Mouse (Mus musculus): ENCODE results near the gene Olfr441. TPM values are rescaled to one million over a fixed set of nuclear protein-coding genes. Genes with fewer than 3 reads are reported as not detected.
"Not testable (repeated sequence)": the region's sequence is repeated elsewhere in the genome, so short reads cannot be mapped to it uniquely, and the experiment has no call there.

Olfr441 gene
- total RNA-seq (2014; rRNA removed): not detected in 2 replicates
- not detected in 2 replicates for polyA plus RNA-seq (2015; fragmentation: Nextera tagmentation; extraction: Ambion mirVana)

GRCm38 (mm10) chr6:43106069-43106468, at the start of gene Olfr441:
Olfr441 (plus strand) TSS chr6:43106369.
- 92% methylated on average over 1 of the region's 1 CpGs for WGBS

GRCm38 (mm10) chr6:43078750-43079149, 27.4 kb upstream of the Olfr441 start:
- TF ChIP-seq CTCF (IDR thresholded peaks at IDR 0.05; ENCODE audit: low read depth): peak; percentile 64
- H3K27ac ChIP-seq: no peak overlapping the region
- H3K27me3 ChIP-seq (ENCODE audit: insufficient read depth, low read length): no peaks in the 10 kb centered on the region
- H3K9ac ChIP-seq (replicated peaks; ENCODE audit: low read length): no peak overlapping the region
- no peak overlapping the region for H3K4me3 ChIP-seq (ENCODE audit: low read length)
- 16% methylated on average over 2 of the region's 2 CpGs for WGBS
- no peak overlapping the region for H3K4me2 ChIP-seq (ENCODE audit: low read depth, low read length)
- ATAC-seq (no peak), DNase-seq (ENCODE audit: low spot score) (peak; percentile 75)
- no peaks in the 10 kb centered on the region for H3K36me3 ChIP-seq (ENCODE audit: insufficient read depth, low read length)
- H3K9me3 ChIP-seq (ENCODE audit: low read length): no peaks in the 10 kb centered on the region
- H3K4me1 ChIP-seq (ENCODE audit: insufficient read depth, low read length): no peaks in the 10 kb centered on the region

More at GRCm38 (mm10) chr6:43106069-43106468, at the start of gene Olfr441:
- not testable (repeated sequence) for ATAC-seq; H3K27ac ChIP-seq; H3K9ac ChIP-seq (replicated peaks; ENCODE audit: low read length); H3K4me1 ChIP-seq (ENCODE audit: insufficient read depth, low read length); H3K36me3 ChIP-seq (ENCODE audit: insufficient read depth, low read length); H3K4me3 ChIP-seq (ENCODE audit: low read length); H3K27me3 ChIP-seq (ENCODE audit: insufficient read depth, low read length); H3K4me2 ChIP-seq (ENCODE audit: low read depth, low read length); H3K9me3 ChIP-seq (ENCODE audit: low read length); DNase-seq (ENCODE audit: low spot score)

GRCm38 (mm10) chr6:43081405-43081804, 24.8 kb upstream of the Olfr441 start:
- H3K36me3 ChIP-seq (ENCODE audit: insufficient read depth, low read length): not testable (repeated sequence)

GRCm38 (mm10) chr6:43146267-43146666, 40.1 kb downstream of the Olfr441 start, which contains the start of gene Olfr237-ps1:
Olfr237-ps1 (plus strand) TSS chr6:43146567.
- H3K9ac ChIP-seq (replicated peaks; ENCODE audit: low read length); H3K9me3 ChIP-seq (ENCODE audit: low read length); DNase-seq (ENCODE audit: low spot score); H3K4me1 ChIP-seq (ENCODE audit: insufficient read depth, low read length); H3K27me3 ChIP-seq (ENCODE audit: insufficient read depth, low read length); H3K4me3 ChIP-seq (ENCODE audit: low read length); H3K4me2 ChIP-seq (ENCODE audit: low read depth, low read length); ATAC-seq; H3K27ac ChIP-seq; H3K36me3 ChIP-seq (ENCODE audit: insufficient read depth, low read length): not testable (repeated sequence)
- 93% methylated on average over 2 of the region's 2 CpGs for WGBS

More at GRCm38 (mm10) chr6:43081405-43081804, 24.8 kb upstream of the Olfr441 start:
- not testable (repeated sequence) for H3K4me1 ChIP-seq (ENCODE audit: insufficient read depth, low read length); H3K4me2 ChIP-seq (ENCODE audit: low read depth, low read length); DNase-seq (ENCODE audit: low spot score); H3K9me3 ChIP-seq (ENCODE audit: low read length); H3K4me3 ChIP-seq (ENCODE audit: low read length); H3K9ac ChIP-seq (replicated peaks; ENCODE audit: low read length); ATAC-seq; H3K27me3 ChIP-seq (ENCODE audit: insufficient read depth, low read length); H3K27ac ChIP-seq

- DNase-seq (ENCODE audit: low spot score): peak; percentile 23
- whole genome bisulfite sequencing: 38% methylated on average over 1 of the region's 1 CpGs
These were observed 53.3 kb downstream of the Olfr441 start for GRCm38 (mm10) chr6:43159502-43159901.

GRCm38 (mm10) chr6:43162982-43163381, 56.8 kb downstream of the Olfr441 start, which contains the start of gene Olfr437:
Olfr437 (plus strand) TSS chr6:43163282.
- Histone ChIP-seq H3K4me1 (ENCODE audit: insufficient read depth, low read length) (no peaks in the 10 kb centered on the region), H3K4me3 (ENCODE audit: low read length) (no peak within 1 kb of the TSS), H3K4me2 (ENCODE audit: low read depth, low read length) (no peak within 1 kb of the TSS), H3K27me3 (ENCODE audit: insufficient read depth, low read length) (no peaks in the 10 kb centered on the region), H3K9me3 (ENCODE audit: low read length) (no peaks in the 10 kb centered on the region), H3K9ac (replicated peaks; ENCODE audit: low read length) (no peak within 1 kb of the TSS), H3K36me3 (ENCODE audit: insufficient read depth, low read length) (no peaks in the 10 kb centered on the region), H3K27ac (no peak within 1 kb of the TSS)
- WGBS: 59% methylated on average over 3 of the region's 3 CpGs
- no peak for ATAC-seq
- TF ChIP-seq CTCF (IDR thresholded peaks at IDR 0.05; ENCODE audit: low read depth): no peak
- no peak for DNase-seq (ENCODE audit: low spot score)

More at GRCm38 (mm10) chr6:43159502-43159901, 53.3 kb downstream of the Olfr441 start:
- H3K9ac ChIP-seq (replicated peaks; ENCODE audit: low read length): no peak overlapping the region
- no peak overlapping the region for H3K4me3 ChIP-seq (ENCODE audit: low read length)
- no peaks in the 10 kb centered on the region for H3K4me1 ChIP-seq (ENCODE audit: insufficient read depth, low read length)
- no peak for TF ChIP-seq CTCF (IDR thresholded peaks at IDR 0.05; ENCODE audit: low read depth)
- no peak overlapping the region for H3K4me2 ChIP-seq (ENCODE audit: low read depth, low read length)
- no peak for ATAC-seq
- no peaks in the 10 kb centered on the region for H3K36me3 ChIP-seq (ENCODE audit: insufficient read depth, low read length)
- H3K27me3 ChIP-seq (ENCODE audit: insufficient read depth, low read length): no peaks in the 10 kb centered on the region
- no peaks in the 10 kb centered on the region for H3K9me3 ChIP-seq (ENCODE audit: low read length)
- H3K27ac ChIP-seq: no peak overlapping the region

GRCm38 (mm10) chr6:43167246-43167645, 61.1 kb downstream of the Olfr441 start:
- H3K4me1 ChIP-seq (ENCODE audit: insufficient read depth, low read length): no peaks in the 10 kb centered on the region
- no peak overlapping the region for H3K9ac ChIP-seq (replicated peaks; ENCODE audit: low read length)
- H3K27me3 ChIP-seq (ENCODE audit: insufficient read depth, low read length): no peaks in the 10 kb centered on the region
- no peaks in the 10 kb centered on the region for H3K36me3 ChIP-seq (ENCODE audit: insufficient read depth, low read length)
- H3K4me2 ChIP-seq (ENCODE audit: low read depth, low read length): no peak overlapping the region
- no peaks in the 10 kb centered on the region for H3K9me3 ChIP-seq (ENCODE audit: low read length)
- DNase-seq (ENCODE audit: low spot score): no peak
- 0 out of 2 replicates have a peak, but pooled peaks have one; percentile 29 for ATAC-seq
- no peak for TF ChIP-seq CTCF (IDR thresholded peaks at IDR 0.05; ENCODE audit: low read depth)
- H3K4me3 ChIP-seq (ENCODE audit: low read length): no peak overlapping the region
- WGBS: 90% methylated on average over 4 of the region's 4 CpGs
- no peak overlapping the region for H3K27ac ChIP-seq

Other genes starting within 250 kb of the Olfr441 start
- gene Olfr448, start 215.9 kb upstream of the Olfr441 start, total RNA-seq (2014; rRNA removed): not detected in 2 replicates
- gene Olfr448, start 215.9 kb upstream of the Olfr441 start, polyA plus RNA-seq (2015; fragmentation: Nextera tagmentation; extraction: Ambion mirVana): not detected in 2 replicates
- gene Olfr447, start 197.5 kb upstream of the Olfr441 start, total RNA-seq (2014; rRNA removed): not detected in 2 replicates
- not detected in 2 replicates for gene Olfr447, start 197.5 kb upstream of the Olfr441 start, polyA plus RNA-seq (2015; fragmentation: Nextera tagmentation; extraction: Ambion mirVana)
- not detected in 2 replicates for gene Olfr446, start 185.0 kb upstream of the Olfr441 start, total RNA-seq (2014; rRNA removed)
- not detected in 2 replicates for gene Olfr446, start 185.0 kb upstream of the Olfr441 start, polyA plus RNA-seq (2015; fragmentation: Nextera tagmentation; extraction: Ambion mirVana)
- gene Olfr444, start 157.3 kb upstream of the Olfr441 start, total RNA-seq (2014; rRNA removed): not detected in 2 replicates
- not detected in 2 replicates for gene Olfr444, start 157.3 kb upstream of the Olfr441 start, polyA plus RNA-seq (2015; fragmentation: Nextera tagmentation; extraction: Ambion mirVana)
- not detected in 2 replicates for gene Olfr237-ps1, start 40.2 kb downstream of the Olfr441 start, total RNA-seq (2014; rRNA removed)
- gene Olfr237-ps1, start 40.2 kb downstream of the Olfr441 start, polyA plus RNA-seq (2015; fragmentation: Nextera tagmentation; extraction: Ambion mirVana): not detected in 2 replicates
- gene Olfr437, start 56.9 kb downstream of the Olfr441 start, total RNA-seq (2014; rRNA removed): not detected in 2 replicates
- gene Olfr437, start 56.9 kb downstream of the Olfr441 start, polyA plus RNA-seq (2015; fragmentation: Nextera tagmentation; extraction: Ambion mirVana): not detected in 2 replicates
- gene Olfr13, start 65.8 kb downstream of the Olfr441 start, total RNA-seq (2014; rRNA removed): 0.05 TPM in 1 of 2 replicates, not detected in the other
- gene Olfr13, start 65.8 kb downstream of the Olfr441 start, polyA plus RNA-seq (2015; fragmentation: Nextera tagmentation; extraction: Ambion mirVana): not detected in 2 replicates
- not detected in 2 replicates for gene Olfr435, start 90.8 kb downstream of the Olfr441 start, total RNA-seq (2014; rRNA removed)
- not detected in 2 replicates for gene Olfr435, start 90.8 kb downstream of the Olfr441 start, polyA plus RNA-seq (2015; fragmentation: Nextera tagmentation; extraction: Ambion mirVana)
- gene Olfr434, start 106.7 kb downstream of the Olfr441 start, total RNA-seq (2014; rRNA removed): not detected in 2 replicates
- gene Olfr434, start 106.7 kb downstream of the Olfr441 start, polyA plus RNA-seq (2015; fragmentation: Nextera tagmentation; extraction: Ambion mirVana): not detected in 2 replicates
- gene Olfr47, start 125.2 kb downstream of the Olfr441 start, total RNA-seq (2014; rRNA removed): not detected in 2 replicates
- gene Olfr47, start 125.2 kb downstream of the Olfr441 start, polyA plus RNA-seq (2015; fragmentation: Nextera tagmentation; extraction: Ambion mirVana): not detected in 2 replicates
- 4.9 and 6.2 TPM in 2 replicates for gene Arhgef5, start 159.2 kb downstream of the Olfr441 start, total RNA-seq (2014; rRNA removed)
- 1.4 and 1.8 TPM in 2 replicates for gene Arhgef5, start 159.2 kb downstream of the Olfr441 start, polyA plus RNA-seq (2015; fragmentation: Nextera tagmentation; extraction: Ambion mirVana)
- gene Nobox, start 203.2 kb downstream of the Olfr441 start, total RNA-seq (2014; rRNA removed): not detected in 2 replicates
- gene Nobox, start 203.2 kb downstream of the Olfr441 start, polyA plus RNA-seq (2015; fragmentation: Nextera tagmentation; extraction: Ambion mirVana): not detected in 2 replicates

Measured in hindbrain, postnatal 0 days (tissue).